Mouse (Mus musculus): ENCODE data around the gene Cltrn. TPM values are rescaled to one million over a fixed set of nuclear protein-coding genes. Genes with fewer than 3 reads are reported as not detected.
A peak's percentile ranks its signal among the peaks of the same experiment; 100 is the strongest.

Cltrn gene
- total RNA-seq (2021): not detected
- long read RNA-seq, experiment 1: 0 reads
- long read RNA-seq, experiment 2: 0 reads

DNA sequence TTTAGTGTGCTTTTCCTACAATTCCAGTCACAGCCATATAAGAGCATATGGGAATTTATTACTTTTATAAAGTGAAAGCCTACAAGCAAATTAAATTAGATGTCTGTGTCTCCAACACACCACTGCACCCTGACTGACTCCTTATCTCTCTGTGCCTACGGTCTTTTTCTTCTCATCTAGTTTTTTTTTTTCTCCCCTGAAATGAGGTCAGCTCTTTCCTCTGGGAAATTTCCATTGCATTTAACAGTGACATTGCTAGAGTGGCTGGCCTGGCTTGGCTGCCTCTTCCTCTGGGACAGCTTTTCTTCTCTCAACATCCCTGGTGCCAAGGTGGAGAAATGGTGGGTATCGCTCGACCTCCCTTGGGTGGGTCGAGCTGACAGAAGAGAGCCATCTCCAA is at the start of gene Cltrn:
TSS of gene Cltrn (plus strand) at position 249 of the 400 bp plus-strand sequence.
- Histone ChIP-seq H3K4me3 (no peak within 1 kb of the TSS), H3K27ac (no peak within 1 kb of the TSS)
- DNase-seq (ENCODE audit: low spot score in 2 of 2): no peak
- no peak for TF ChIP-seq CTCF (conservative IDR thresholded peaks at IDR 0.05)

DNA sequence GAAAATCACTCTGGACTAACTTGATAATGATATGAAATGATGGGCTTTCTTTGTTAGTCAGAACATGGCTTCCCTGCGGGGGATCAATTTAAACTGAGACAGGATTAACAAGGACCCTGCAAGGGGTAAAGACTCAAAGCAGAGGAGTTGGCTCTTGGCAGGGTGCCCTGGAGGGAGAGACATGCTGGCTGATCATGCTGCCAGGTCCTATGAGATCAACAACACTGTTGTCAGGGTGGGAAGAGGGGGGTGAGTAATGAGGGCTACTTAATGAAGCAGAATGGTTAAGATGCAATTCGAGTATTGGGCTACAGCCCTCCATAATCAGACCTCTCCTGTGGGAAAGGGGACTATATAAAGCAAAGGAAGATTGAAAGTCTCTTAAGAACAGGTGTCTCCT is 49.7 kb upstream of the Cltrn start:
- no peak for TF ChIP-seq CTCF (conservative IDR thresholded peaks at IDR 0.05)
- H3K4me3 ChIP-seq: no peak overlapping the region
- DNase-seq (ENCODE audit: low spot score in 2 of 2): no peak
- no peak overlapping the region for H3K27ac ChIP-seq

DNA sequence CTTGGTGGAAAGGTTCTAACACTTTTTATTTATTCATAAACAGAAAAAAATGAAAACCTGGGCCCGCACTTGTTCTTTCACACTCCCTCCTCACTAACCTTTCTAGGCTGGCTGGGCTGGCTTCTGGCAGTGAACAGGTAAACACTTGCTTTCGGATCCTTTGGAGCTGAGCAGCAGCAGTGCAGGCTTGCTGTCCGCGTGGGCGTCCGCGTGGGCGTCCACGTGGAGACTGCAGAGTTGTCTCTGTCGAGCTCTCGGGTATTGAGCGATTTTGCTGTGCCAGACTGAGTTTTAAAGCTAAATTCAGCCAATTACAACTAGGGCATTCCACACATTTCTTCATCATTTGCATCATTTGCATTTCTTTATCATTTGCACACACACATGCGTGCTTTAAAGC is 46.6 kb upstream of the Cltrn start:
- Histone ChIP-seq H3K4me3 (peak overlapping the region; percentile 17; the same call in 1 of the 2 replicates), H3K27ac (peak overlapping the region; percentile 53; the same call in 1 of the 2 replicates)
- TF ChIP-seq CTCF (conservative IDR thresholded peaks at IDR 0.05): no peak
- peak; percentile 5 to 50 for DNase-seq (ENCODE audit: low spot score in 2 of 2)

DNA sequence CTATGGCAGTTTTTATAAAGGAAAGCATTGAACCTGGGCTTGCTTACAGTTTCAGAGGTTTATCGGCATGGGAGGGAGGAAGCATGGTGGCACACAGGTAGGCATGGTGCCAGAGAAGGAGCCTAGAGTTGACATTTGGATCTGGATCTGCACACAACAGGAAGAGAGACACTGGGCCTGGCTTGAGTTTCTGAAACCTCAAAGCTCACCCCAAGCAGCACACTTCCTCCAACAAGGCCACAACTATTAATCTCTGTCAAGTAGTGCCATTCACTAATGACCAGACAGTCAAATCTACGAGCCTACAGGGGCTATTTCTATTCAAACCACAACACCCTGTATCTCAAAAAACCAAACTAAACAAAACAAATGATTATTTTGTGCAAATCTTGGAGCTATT is 41.9 kb upstream of the Cltrn start:
- TF ChIP-seq CTCF (conservative IDR thresholded peaks at IDR 0.05): no peak
- DNase-seq (ENCODE audit: low spot score in 2 of 2): no peak
- no peak overlapping the region for H3K4me3 ChIP-seq

DNA sequence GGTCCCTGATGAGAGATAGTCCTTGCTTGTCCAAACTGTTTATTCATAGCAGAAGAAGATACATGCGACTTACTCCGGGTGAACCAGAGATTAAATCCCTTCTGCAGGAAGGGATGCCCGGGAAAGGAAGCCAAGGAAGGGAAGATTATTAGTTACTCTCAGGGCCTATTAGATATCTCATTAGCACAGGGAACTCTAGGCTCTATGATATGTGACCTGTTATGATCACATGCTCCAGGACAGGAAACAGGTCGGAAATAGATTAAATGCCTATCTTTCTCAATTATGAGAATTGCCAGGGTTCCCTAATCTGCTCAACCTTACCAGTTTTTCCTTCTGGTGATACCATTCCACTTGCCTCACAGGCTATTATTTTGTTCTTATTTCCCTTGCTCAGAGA is 32.9 kb upstream of the Cltrn start:
- no peak for DNase-seq (ENCODE audit: low spot score in 2 of 2)
- no peak for TF ChIP-seq CTCF (conservative IDR thresholded peaks at IDR 0.05)
- no peak overlapping the region for H3K4me3 ChIP-seq

More for the DNA sequence above, 41.9 kb upstream of the Cltrn start:
- no peak overlapping the region for H3K27ac ChIP-seq

DNA sequence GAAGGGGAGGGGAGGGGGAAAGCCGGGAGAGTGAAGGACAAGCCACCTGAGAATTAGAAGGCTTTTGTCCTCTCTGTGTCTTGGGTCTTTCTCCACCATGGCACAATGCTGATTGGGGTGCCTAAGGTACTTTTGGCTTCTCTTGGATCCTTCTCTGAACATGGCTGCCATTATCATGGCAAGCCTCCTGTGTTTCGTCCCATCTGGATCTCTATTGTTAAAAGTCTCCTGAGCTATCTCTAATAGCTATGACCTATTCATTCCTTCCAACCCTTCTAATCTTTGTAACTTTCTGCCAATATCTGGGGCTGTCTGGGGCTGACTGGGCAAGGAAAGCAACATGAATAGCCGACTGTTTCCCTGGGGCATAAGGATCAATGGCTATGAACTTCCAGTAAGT is 30.1 kb upstream of the Cltrn start:
- Histone ChIP-seq H3K27ac (no peak overlapping the region), H3K4me3 (no peak overlapping the region)
- no peak for TF ChIP-seq CTCF (conservative IDR thresholded peaks at IDR 0.05)
- DNase-seq (ENCODE audit: low spot score in 2 of 2): no peak

More for the DNA sequence above, 32.9 kb upstream of the Cltrn start:
- no peak overlapping the region for H3K27ac ChIP-seq

DNA sequence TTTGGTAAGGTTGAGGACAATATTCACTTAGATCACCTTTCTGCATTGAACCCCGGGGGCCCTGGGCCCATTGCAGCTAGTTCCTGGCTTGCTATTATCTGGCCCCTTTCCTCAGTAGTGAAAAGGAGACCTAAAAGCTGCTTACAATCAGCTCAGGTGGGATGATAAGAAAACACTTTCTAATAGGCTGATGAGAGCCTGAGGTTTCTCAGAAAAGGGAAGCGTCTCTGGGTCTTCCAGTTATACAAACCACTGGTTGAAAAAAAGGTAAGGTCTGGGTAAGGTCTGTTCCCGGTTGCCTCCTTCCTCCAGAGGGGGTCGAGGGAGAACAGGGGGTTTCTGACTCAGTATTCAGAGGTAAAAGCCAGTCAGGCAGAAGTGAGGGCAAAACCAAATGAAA is 29.6 kb upstream of the Cltrn start:
- no peak for TF ChIP-seq CTCF (conservative IDR thresholded peaks at IDR 0.05)
- no peak overlapping the region for H3K4me3 ChIP-seq
- H3K27ac ChIP-seq: no peak overlapping the region
- no peak for DNase-seq (ENCODE audit: low spot score in 2 of 2)

DNA sequence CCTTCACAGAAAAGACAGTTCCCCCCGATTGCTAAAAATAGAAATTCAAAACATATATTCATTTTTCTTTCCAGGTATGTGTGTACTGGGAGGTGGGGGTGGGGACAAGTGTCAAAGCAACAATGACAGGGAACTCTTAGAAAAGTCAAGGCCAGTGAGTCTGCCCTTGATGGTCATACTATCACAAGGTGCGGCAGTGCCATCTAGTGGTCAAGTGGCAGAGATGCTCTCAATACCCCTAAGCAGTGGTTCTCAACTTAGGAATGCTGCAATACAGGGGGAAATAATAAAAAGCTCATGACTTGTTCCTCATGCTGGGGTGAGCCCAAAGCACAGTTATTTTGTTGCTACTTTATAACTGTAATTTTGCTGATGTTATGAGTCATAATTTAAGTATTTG is 22.4 kb upstream of the Cltrn start:
- no peak overlapping the region for H3K27ac ChIP-seq
- H3K4me3 ChIP-seq: no peak overlapping the region
- peak; percentile 41 to 67 for DNase-seq (ENCODE audit: low spot score in 2 of 2)
- TF ChIP-seq CTCF (conservative IDR thresholded peaks at IDR 0.05): peak; percentile 88

DNA sequence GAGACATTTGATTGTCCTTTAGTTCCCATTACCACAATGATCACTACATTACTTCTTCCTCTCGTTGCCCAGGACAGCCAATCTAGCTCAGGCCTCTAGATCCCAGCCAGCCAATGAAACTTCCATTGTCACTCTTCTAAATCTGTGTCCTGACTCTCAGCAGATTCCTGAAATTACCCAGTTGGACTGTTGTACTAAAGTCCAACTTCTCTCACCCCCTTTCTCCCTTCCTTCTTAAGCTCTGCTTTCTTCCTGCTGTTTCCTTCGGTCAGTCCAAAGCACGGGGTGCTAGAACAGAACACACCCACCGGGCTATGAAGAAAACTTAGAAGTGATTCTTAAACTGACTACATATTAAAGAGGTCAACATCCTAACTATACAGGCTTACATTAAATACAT is 19.7 kb upstream of the Cltrn start:
- no peak overlapping the region for H3K4me3 ChIP-seq
- no peak overlapping the region for H3K27ac ChIP-seq
- TF ChIP-seq CTCF (conservative IDR thresholded peaks at IDR 0.05): no peak
- DNase-seq (ENCODE audit: low spot score in 2 of 2): no peak

DNA sequence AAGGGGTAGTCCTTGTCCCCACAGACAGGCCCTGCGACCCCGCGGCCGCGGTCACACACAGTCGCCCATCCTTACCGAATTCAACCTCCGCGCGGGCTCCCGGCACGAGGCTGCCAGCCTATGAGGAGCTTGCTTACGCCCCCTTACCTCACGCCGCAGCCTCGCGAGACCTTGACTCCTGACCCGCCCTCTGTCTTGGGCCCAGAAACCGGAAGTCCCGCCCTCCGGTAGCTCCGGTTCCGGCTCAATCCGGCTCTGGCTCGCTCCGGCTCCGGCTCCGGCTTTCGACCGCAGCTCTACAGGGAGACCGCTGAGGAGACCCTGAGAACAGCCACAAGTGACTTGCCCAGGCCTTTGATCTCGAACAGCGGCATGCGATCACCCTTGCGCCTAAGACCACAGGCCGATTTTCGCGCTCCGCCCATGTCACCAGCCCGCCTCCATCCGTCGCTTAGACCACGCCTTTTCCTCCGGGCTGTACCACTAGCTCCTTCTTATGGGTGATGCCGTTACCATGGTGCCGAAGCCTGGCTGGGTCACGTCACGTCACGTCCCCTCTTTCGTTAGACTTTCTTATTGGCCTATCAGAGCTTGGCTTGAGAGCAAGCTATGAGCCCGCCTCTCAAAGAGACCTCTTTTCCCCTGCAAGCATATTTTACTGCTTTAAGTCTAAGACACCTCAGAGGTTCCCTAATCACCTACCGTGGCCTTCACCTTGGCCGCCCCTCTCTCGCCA is 12.4 kb upstream of the Cltrn start, which contains the start of gene Siah1b:
TSS of gene Siah1b (minus strand) at position 454 of the 736 bp plus-strand sequence.
- peak within 1 kb of the TSS; percentile 66 for H3K4me3 ChIP-seq
- TF ChIP-seq CTCF (conservative IDR thresholded peaks at IDR 0.05): no peak
- peak; percentile 84 to 94 for DNase-seq (ENCODE audit: low spot score in 2 of 2)
- H3K27ac ChIP-seq: peak within 1 kb of the TSS; percentile 97

DNA sequence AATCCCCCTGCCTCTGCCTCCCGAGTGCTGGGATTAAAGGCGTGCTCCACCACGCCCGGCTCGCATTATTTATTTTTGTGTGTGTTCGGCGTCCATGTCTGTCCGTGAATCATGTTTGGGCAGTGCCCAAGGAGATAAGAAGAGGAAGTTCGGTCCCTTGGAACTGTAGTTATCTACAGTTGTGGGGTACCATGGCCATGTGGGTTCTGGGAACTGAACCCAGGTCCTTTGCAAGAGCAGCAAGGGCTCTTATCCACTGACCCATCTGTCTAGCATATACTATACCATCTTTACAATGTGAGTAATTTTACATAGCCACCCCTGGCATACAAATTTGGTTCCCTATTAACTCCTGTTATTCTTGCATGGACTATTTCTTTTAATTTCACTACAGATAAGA is 6.6 kb upstream of the Cltrn start:
- no peak overlapping the region for H3K4me3 ChIP-seq
- TF ChIP-seq CTCF (conservative IDR thresholded peaks at IDR 0.05): no peak
- no peak for DNase-seq (ENCODE audit: low spot score in 2 of 2)
- no peak overlapping the region for H3K27ac ChIP-seq

DNA sequence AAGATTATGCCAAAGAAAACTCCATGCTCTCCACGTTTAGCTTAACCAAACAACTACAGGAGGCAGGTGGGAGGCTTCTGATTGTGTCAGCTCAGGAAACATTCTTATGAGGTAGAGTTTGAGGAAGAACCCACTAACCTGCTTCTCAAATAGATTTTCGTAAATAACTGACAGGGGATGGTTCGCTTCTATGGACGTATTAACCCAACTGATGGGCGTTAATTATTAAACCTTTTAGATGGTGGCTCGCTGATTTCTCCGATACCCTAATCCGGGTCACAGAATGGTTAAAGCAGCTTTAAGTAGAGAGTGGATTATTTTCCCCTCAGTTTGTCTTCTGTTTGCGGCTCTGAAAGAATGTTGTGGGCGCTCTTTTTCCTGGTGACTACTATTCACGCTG is 1.3 kb downstream of the Cltrn start:
- DNase-seq (ENCODE audit: low spot score in 2 of 2): no peak
- no peak for TF ChIP-seq CTCF (conservative IDR thresholded peaks at IDR 0.05)
- Histone ChIP-seq H3K27ac (no peak overlapping the region), H3K4me3 (no peak overlapping the region)

DNA sequence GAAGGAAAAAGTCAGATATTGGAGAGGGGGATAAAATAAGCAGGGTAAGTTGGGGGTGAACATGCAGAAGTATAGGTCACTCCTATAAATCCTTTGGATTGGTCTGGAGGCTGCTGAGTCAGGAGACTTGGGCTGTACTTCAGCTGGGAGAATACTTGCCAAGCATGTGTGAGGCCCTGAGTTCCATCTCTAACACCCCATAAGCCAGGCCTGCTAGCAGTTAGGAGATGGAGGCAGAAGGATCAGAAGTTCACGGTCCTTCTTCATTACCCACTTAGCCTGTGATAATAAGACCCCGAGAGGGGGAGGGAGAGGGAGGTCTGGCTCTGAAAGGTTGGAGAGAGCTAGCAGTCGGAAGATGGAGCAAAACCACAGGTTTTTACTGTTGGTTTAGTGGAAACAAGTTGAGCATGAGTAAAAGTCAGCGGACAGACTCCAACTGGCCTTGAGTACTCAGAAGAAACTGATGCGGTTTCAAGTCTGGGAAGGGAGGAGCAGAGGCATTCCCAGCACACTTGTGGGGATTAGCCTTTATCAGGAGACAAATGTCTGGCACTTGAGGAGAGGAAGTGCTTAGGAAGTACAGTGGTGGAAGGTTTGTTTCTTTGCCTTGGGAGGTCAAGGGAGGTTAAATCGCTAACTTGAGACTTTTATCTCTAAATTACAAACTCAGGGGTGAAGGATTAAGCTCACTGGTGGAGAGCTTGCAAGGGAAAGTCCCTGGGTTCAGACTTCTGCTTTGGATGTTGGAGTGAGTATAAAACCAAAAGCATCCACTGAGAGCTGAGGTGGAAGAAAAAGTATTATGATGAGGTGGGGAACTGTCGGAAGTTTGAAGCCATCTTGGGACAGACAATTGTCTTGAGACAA is 3.9 kb downstream of the Cltrn start:
- TF ChIP-seq CTCF (conservative IDR thresholded peaks at IDR 0.05): no peak
- H3K27ac ChIP-seq: no peak overlapping the region
- H3K4me3 ChIP-seq: no peak overlapping the region
- DNase-seq (ENCODE audit: low spot score in 2 of 2): no peak

All from layer of hippocampus, adult 2 months (tissue).